Mouse (Mus musculus) testis, adult 2 months (tissue): ENCODE data around the gene Tspan14. TPM values are rescaled to one million over a fixed set of nuclear protein-coding genes. Genes with fewer than 3 reads are reported as not detected.

Source experiments
- H3K27ac ChIP-seq: fragments of 200-500 bp; 2 replicates; pipeline ENCODE4 v1.5.1; 2012; ENCODE audit warnings: low read depth, low read length; ENCODE audit not compliant: control insufficient read depth, insufficient read depth
- H3K27me3 ChIP-seq: fragments of 200-500 bp; 2 replicates; pipeline ENCODE4 v1.6.1; 2012; ENCODE audit warnings: mild to moderate bottlenecking, low read length, moderate library complexity; ENCODE audit not compliant: control insufficient read depth, insufficient read depth
- H3K36me3 ChIP-seq: fragments of 200-500 bp; 2 replicates; pipeline ENCODE4 v1.6.1; 2012; ENCODE audit warnings: mild to moderate bottlenecking, low read length; ENCODE audit not compliant: control insufficient read depth, insufficient read depth
- H3K4me1 ChIP-seq: fragments of 200-500 bp; 2 replicates; pipeline ENCODE4 v1.6.1; 2012; ENCODE audit warnings: low read length; ENCODE audit not compliant: control insufficient read depth, insufficient read depth
- H3K4me3 ChIP-seq: fragments of 200-500 bp; 2 replicates; pipeline ENCODE4 v1.5.1; 2012; ENCODE audit warnings: low read depth, mild to moderate bottlenecking, low read length, moderate library complexity, mixed read lengths; ENCODE audit not compliant: control insufficient read depth
- CTCF ChIP-seq: fragments of 200-500 bp; IDR thresholded peaks from 2 replicates; pipeline ENCODE4 v1.5.1; 2012; ENCODE audit warnings: low read depth, mild to moderate bottlenecking, inconsistent platforms, low read length, moderate library complexity; ENCODE audit not compliant: control insufficient read depth, insufficient read depth, insufficient replicate concordance
- POLR2A ChIP-seq: fragments of 200-500 bp; IDR thresholded peaks from 2 replicates; pipeline ENCODE4 v1.6.1; 2012; ENCODE audit warnings: low read depth, mild to moderate bottlenecking, inconsistent platforms, low read length, moderate library complexity; ENCODE audit not compliant: control insufficient read depth
- polyA plus RNA-seq: library from polyadenylated mRNA; depleted of rRNA; stranded (reverse); fragments of >200 nt; gene quantifications from 2 replicates; pipeline ENCODE4 v1.2.3, GENCODE M21; 2012

The Tspan14 gene
- polyA plus RNA-seq, 1 experiment = 7.8 TPM

DNA sequence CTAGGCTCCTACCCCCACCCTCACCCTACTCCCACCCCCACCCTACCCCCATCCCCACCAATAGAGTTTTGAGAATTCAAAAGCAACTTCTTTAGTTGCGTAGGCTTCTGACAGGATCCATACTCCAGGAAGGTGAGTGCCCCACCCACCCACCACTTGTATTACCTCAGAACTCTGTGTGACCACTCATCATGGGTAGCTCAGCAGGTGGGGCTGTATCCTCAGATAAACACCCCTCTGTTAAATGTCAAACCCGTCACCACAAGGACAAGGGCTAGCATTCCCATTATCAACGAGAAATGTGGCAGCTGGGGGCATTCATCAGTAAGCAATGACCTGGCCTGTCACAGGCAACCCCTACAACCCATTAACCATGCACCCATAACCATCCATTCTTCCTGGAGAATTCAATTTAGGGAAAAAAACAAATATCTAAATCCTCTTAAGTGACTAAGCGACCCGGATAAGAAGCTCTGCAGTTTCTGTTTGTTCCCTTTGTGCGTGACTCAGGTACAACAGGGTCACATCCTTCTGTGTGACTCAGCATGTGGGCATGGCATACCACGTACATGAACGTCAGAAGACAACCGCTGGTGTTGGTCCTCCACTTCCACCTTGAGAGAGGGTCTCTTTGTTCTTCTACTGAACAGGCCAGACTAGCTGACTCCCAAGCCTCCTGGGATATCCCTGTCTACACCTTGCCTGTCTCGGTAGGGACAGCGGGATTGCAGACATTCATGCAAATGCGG is 64.1 kb downstream of the Tspan14 start:
- Histone ChIP-seq H3K36me3 (no peaks in the 10 kb centered on the region), H3K27me3 (no peaks in the 10 kb centered on the region), H3K4me1 (no peaks in the 10 kb centered on the region), H3K27ac (no peak overlapping the region), H3K4me3 (no peak overlapping the region)
- TF ChIP-seq CTCF (no peak), POLR2A (no peak)

DNA sequence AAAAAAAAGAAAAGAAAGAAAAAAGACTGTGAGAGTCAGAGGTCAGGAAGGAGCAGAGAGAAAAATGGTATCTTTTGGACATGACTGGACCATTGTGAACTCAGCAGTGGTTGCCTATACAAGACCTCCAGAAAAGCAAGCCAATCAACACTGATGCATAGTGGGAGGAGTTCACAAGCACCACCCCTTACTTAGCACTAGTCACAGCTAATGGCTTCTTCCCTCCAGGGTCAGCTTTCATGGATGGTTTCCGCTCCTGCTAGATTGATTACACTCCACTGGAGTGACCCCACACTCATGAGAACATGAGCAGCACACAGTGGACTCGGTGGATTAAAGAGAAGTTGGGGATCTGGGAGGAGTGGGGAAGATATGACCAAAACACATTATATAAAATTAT is 66.3 kb downstream of the Tspan14 start:
- H3K36me3 ChIP-seq = no peaks in the 10 kb centered on the region
- H3K4me3 ChIP-seq = no peak overlapping the region
- no peaks in the 10 kb centered on the region for H3K27me3 ChIP-seq
- TF ChIP-seq CTCF (no peak), POLR2A (no peak)
- H3K27ac ChIP-seq = no peak overlapping the region
- H3K4me1 ChIP-seq = no peaks in the 10 kb centered on the region

DNA sequence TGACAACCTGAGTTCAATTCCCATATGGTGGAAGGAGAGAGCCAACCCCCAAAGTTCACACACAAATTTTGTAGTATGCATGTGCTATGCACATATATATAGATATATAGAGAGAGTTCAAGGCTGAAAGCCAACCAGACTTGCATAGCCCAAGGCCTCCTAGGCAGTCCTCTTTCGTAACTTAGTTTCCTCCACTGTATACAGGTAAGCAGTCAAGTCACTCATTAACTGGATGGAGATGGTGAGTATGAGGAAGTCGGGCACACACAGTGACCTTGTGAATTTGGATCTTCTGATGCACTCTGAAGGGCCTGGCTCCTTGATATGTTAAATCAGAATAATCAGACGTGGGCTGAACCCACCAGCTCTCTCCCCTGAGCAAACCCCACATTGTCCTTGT is 68.7 kb downstream of the Tspan14 start:
- Histone ChIP-seq H3K27ac (no peak overlapping the region), H3K36me3 (no peaks in the 10 kb centered on the region), H3K4me1 (peaks cover 6% of the 10 kb centered on the region), H3K27me3 (no peaks in the 10 kb centered on the region), H3K4me3 (no peak overlapping the region)
- no peak for TF ChIP-seq POLR2A
- no peak for TF ChIP-seq CTCF

DNA sequence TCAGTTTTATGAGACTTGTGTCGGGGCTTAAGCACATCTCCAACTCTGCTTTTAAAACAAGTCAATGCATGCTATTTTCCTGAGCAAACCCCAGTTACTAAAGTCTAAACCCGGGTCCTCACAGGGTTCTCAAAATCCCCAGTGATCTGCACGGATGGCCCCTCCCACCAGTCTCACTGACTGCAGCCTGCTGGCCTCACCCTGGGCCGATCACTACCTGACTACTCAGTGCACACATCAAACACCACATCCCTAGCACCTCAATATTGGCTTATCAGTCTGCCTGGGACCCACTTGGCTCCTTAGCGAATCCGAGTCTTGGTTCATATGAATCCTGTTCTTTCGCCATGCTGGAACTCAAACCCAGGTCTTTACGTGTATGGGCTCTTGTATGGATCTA is 70.9 kb downstream of the Tspan14 start:
- Histone ChIP-seq H3K27ac (no peak overlapping the region), H3K27me3 (no peaks in the 10 kb centered on the region), H3K4me1 (peaks cover 6% of the 10 kb centered on the region), H3K36me3 (no peaks in the 10 kb centered on the region), H3K4me3 (no peak overlapping the region)
- TF ChIP-seq CTCF (no peak), POLR2A (no peak)

DNA sequence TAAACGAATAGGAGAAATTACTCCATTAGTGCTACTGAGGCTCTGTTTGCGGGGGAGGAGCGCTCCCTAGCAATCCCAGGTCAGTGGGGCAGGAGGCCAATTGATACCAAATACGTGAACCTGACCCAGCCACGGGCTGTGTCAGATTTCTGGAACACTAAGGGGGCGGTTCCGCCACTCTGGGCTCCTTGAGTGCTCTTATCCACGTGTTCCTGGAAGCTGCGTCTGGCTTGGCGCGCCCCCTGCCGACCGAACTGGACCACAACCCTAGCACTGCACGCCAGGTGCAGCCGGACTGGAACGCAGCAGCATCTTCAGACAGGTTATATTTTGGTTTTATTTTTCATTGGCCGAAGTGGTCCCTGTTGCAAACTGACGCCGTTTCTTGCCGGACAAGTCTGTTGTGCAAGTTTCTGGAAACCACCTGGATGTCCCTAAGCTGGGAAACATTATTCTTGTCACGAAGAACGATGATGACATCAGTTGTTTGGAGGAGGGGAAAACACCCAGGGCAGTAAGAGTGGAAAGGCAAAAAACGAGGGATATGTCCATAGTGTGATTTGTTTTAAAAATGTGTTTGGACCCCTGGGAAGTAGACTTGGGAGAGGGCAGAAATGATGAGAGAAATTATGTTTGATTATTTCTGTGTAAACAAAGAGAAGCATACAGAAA is 71.9 kb downstream of the Tspan14 start:
- peak; percentile 94 for TF ChIP-seq CTCF
- TF ChIP-seq POLR2A = no peak
- H3K4me3 ChIP-seq = peak overlapping the region; percentile 45
- H3K4me1 ChIP-seq = peaks cover 6% of the 10 kb centered on the region
- no peaks in the 10 kb centered on the region for H3K27me3 ChIP-seq
- H3K36me3 ChIP-seq = no peaks in the 10 kb centered on the region
- H3K27ac ChIP-seq = no peak overlapping the region

DNA sequence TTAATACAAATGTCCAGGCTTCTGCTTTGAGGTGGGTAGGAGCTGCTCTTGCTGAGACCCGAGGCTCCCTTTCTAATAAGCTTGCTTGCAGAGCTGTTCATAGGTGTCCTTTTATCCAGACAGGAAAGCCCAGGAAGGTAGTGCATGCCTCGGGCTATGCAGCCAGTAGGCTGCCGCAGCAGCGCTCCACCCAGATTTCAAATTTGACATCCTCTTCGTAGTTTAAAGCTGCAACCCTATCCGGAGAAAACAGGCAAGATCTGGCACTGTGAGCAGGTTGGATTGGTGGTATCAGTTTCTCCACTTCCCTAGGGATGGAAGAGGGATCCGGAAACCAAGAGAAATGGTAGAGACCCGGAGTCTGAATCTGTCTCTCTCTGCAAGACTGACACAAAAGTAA is 72.7 kb downstream of the Tspan14 start:
- no peak overlapping the region for H3K4me3 ChIP-seq
- H3K27me3 ChIP-seq = no peaks in the 10 kb centered on the region
- TF ChIP-seq POLR2A (no peak), CTCF (no peak)
- H3K36me3 ChIP-seq = no peaks in the 10 kb centered on the region
- H3K4me1 ChIP-seq = peaks cover 6% of the 10 kb centered on the region
- H3K27ac ChIP-seq = no peak overlapping the region

DNA sequence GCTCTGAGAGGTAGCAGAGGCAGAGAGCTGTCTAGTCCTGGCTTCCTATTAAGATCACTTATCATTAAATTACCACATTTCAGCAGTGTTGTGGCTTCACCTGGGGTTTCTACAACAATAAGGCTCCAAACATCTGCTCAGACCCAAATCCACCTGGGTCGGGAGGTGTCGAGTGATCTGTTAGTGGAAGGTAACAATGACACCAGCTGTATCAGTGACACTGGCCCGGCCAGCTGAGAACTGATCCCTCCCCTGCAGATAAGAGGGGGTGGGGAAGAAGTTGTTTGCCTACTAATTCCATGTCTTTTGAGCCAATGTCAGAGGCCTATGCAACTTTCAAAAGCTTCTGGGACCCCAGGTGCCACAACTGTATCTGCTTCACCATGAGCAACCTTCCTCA is 73.4 kb downstream of the Tspan14 start, which contains the start of gene Sh2d4b:
Gene Sh2d4b (minus strand): TSS at position 71 of the 400 bp plus-strand sequence.
- no peak for TF ChIP-seq POLR2A
- TF ChIP-seq CTCF = no peak
- no peak within 1 kb of the TSS for H3K4me3 ChIP-seq
- H3K4me1 ChIP-seq = peaks cover 6% of the 10 kb centered on the region
- no peak within 1 kb of the TSS for H3K27ac ChIP-seq
- H3K36me3 ChIP-seq = no peaks in the 10 kb centered on the region
- no peaks in the 10 kb centered on the region for H3K27me3 ChIP-seq

DNA sequence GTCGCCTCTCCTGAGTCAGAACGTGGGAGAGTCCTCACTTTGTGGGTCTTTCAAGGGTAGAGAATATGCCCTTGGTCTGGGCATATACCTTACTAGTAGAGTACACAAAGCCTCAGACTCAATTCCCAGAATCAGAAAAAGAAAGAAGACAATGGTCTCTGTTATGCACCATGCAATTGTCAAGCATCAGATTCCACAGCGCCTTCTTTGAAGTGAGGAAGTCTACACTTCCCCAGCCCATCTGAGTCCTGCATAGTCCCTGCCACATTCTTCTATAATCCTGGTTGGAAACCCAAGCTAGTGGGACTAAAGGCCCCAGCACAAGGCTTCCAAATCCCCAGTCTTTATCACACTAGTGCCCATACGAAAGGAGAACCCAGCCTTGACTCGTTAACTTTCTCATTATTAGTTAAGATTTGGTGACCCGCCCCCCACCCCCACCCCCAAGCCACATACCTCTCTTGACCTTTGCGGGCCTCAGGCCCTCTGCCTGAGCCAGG is 74.2 kb downstream of the Tspan14 start:
- no peak overlapping the region for H3K27ac ChIP-seq
- H3K27me3 ChIP-seq = no peaks in the 10 kb centered on the region
- H3K36me3 ChIP-seq = no peaks in the 10 kb centered on the region
- H3K4me1 ChIP-seq = peaks cover 6% of the 10 kb centered on the region
- no peak overlapping the region for H3K4me3 ChIP-seq
- no peak for TF ChIP-seq CTCF
- TF ChIP-seq POLR2A = no peak
